Mouse (Mus musculus) liver, embryonic 12.5 days (tissue): ENCODE measurements around the gene Ppp1cc. TPM values are rescaled to one million over a fixed set of nuclear protein-coding genes. Genes with fewer than 3 reads are reported as not detected.
"Not testable (repeated sequence)": the region's sequence is repeated elsewhere in the genome, so short reads cannot be mapped to it uniquely, and the experiment has no call there.

Experiments used
- ATAC-seq: fragments of 200-750 bp; cut with Nextera tagmentation; 2 replicates; pipeline ENCODE4 v1.8.0; 2017; ENCODE audit warnings: moderate number of reproducible peaks, mild to moderate bottlenecking, moderate library complexity
- H3K27ac ChIP-seq: fragments of 300-500 bp; sonication (generic); 2 replicates; pipeline ENCODE4 v1.5.1; 2016; ENCODE audit warnings: mild to moderate bottlenecking
- H3K27me3 ChIP-seq: fragments of 300-500 bp; sonication (generic); replicated peaks from 2 replicates; pipeline ENCODE4 v1.6.1; 2016; ENCODE audit warnings: mild to moderate bottlenecking, moderate library complexity
- H3K36me3 ChIP-seq: fragments of 300-500 bp; sonication (generic); 2 replicates; pipeline ENCODE4 v1.6.1; 2016; ENCODE audit warnings: mild to moderate bottlenecking, moderate library complexity
- H3K4me1 ChIP-seq: fragments of 300-500 bp; sonication (generic); 2 replicates; pipeline ENCODE4 v1.6.1; 2016
- H3K4me2 ChIP-seq: fragments of 300-500 bp; sonication (generic); 2 replicates; pipeline ENCODE4 v1.6.1; 2016; ENCODE audit warnings: mild to moderate bottlenecking, moderate library complexity
- H3K4me3 ChIP-seq: fragments of 300-500 bp; sonication (generic); 2 replicates; pipeline ENCODE4 v1.5.1; 2016; ENCODE audit warnings: mild to moderate bottlenecking, moderate library complexity
- H3K9ac ChIP-seq: fragments of 300-500 bp; sonication (generic); 2 replicates; pipeline ENCODE4 v1.6.1; 2016; ENCODE audit warnings: mild to moderate bottlenecking, moderate library complexity
- H3K9me3 ChIP-seq: fragments of 300-500 bp; sonication (generic); replicated peaks from 2 replicates; pipeline ENCODE4 v1.6.1; 2016; ENCODE audit warnings: mild to moderate bottlenecking, moderate library complexity
- WGBS: fragments of 180-500 bp; shearing (Covaris S2); methylation state at CpG from one replicate; pipeline ENCODE4 v1.1.7; 2016; ENCODE audit not compliant: insufficient replicate concordance; 5-methylcytosine and 5-hydroxymethylcytosine counted together
- polyA plus RNA-seq: library from polyadenylated mRNA; unstranded; fragments of >200 nt; fragmentation: Nextera tagmentation; extraction: Ambion mirVana; gene quantifications from 2 replicates; pipeline ENCODE4 v1.2.1, GENCODE M21; 2016

Gene Ppp1cc
- polyA plus RNA-seq, 1 experiment from 2014 or later: 228 TPM

GRCm38 (mm10) chr5:122130341-122130998 lies 27.6 kb upstream of the Ppp1cc start:
- ATAC-seq: no peak
- WGBS: 65% methylated on average over 11 of the region's 11 CpGs
- Histone ChIP-seq H3K4me1 (peaks cover 54% of the 10 kb centered on the region), H3K4me2 (peak overlapping the region; percentile 80), H3K4me3 (peak overlapping the region; percentile 56; the same call in 1 of the 2 replicates), H3K9ac (no peak overlapping the region), H3K36me3 (no peaks in the 10 kb centered on the region), H3K9me3 (no peaks in the 10 kb centered on the region), H3K27ac (no peak overlapping the region), H3K27me3 (peaks cover 9% of the 10 kb centered on the region)

- Histone ChIP-seq H3K9me3 (no peaks in the 10 kb centered on the region), H3K27me3 (peaks cover 9% of the 10 kb centered on the region), H3K9ac (peak overlapping the region; percentile 60), H3K4me2 (peak overlapping the region; percentile 80), H3K36me3 (no peaks in the 10 kb centered on the region), H3K27ac (no peak overlapping the region; the same call in 1 of the 2 replicates), H3K4me1 (peaks cover 63% of the 10 kb centered on the region), H3K4me3 (peak overlapping the region; percentile 56)
- ATAC-seq: peak; percentile 69
- WGBS: 3% methylated on average over 34 of the region's 34 CpGs
These were observed 26.7 kb upstream of the Ppp1cc start for GRCm38 (mm10) chr5:122131076-122132051.

- Histone ChIP-seq H3K27me3 (peaks cover 3% of the 10 kb centered on the region; the same call in 1 of the 2 replicates), H3K9me3 (no peaks in the 10 kb centered on the region), H3K27ac (peak overlapping the region; percentile 28; the same call in 1 of the 2 replicates), H3K9ac (peak overlapping the region; percentile 60), H3K36me3 (no peaks in the 10 kb centered on the region), H3K4me2 (peak overlapping the region; percentile 80), H3K4me3 (peak overlapping the region; percentile 56), H3K4me1 (peaks cover 73% of the 10 kb centered on the region)
- WGBS: 13% methylated on average over 26 of the region's 26 CpGs
- no peak for ATAC-seq
These were observed 25.7 kb upstream of the Ppp1cc start for GRCm38 (mm10) chr5:122132167-122133049.

- Histone ChIP-seq H3K27me3 (no peaks in the 10 kb centered on the region), H3K27ac (peak overlapping the region; percentile 28; the same call in 1 of the 2 replicates), H3K9me3 (no peaks in the 10 kb centered on the region), H3K36me3 (no peaks in the 10 kb centered on the region), H3K4me2 (peak overlapping the region; percentile 80), H3K9ac (no peak overlapping the region), H3K4me1 (peaks cover 76% of the 10 kb centered on the region), H3K4me3 (no peak overlapping the region)
- ATAC-seq: peak; percentile 40; the same call in 1 of the 2 replicates
- WGBS: 28% methylated on average over 9 of the region's 9 CpGs
These were observed 25.1 kb upstream of the Ppp1cc start for GRCm38 (mm10) chr5:122133050-122133389.

- H3K27ac ChIP-seq: no peak overlapping the region
- WGBS: 74% methylated on average over 14 of the region's 14 CpGs
- H3K4me1 ChIP-seq: peaks cover 68% of the 10 kb centered on the region
These were observed 23.4 kb upstream of the Ppp1cc start for GRCm38 (mm10) chr5:122134395-122135289.

GRCm38 (mm10) chr5:122135290-122135882 lies 22.7 kb upstream of the Ppp1cc start:
- Histone ChIP-seq H3K4me3 (no peak overlapping the region), H3K9me3 (no peaks in the 10 kb centered on the region), H3K9ac (no peak overlapping the region), H3K4me1 (peaks cover 68% of the 10 kb centered on the region), H3K36me3 (no peaks in the 10 kb centered on the region), H3K27me3 (peaks cover 9% of the 10 kb centered on the region; the same call in 1 of the 2 replicates), H3K27ac (no peak overlapping the region), H3K4me2 (no peak overlapping the region)
- 56% methylated on average over 3 of the region's 3 CpGs for WGBS
- ATAC-seq: no peak

More at GRCm38 (mm10) chr5:122134395-122135289, 23.4 kb upstream of the Ppp1cc start:
- H3K36me3 ChIP-seq: no peaks in the 10 kb centered on the region
- H3K9me3 ChIP-seq: no peaks in the 10 kb centered on the region
- no peak overlapping the region for H3K9ac ChIP-seq
- H3K4me3 ChIP-seq: no peak overlapping the region
- peaks cover 9% of the 10 kb centered on the region; the same call in 1 of the 2 replicates for H3K27me3 ChIP-seq
- no peak overlapping the region for H3K4me2 ChIP-seq
- ATAC-seq: no peak

- no peaks in the 10 kb centered on the region for H3K36me3 ChIP-seq
- H3K4me1 ChIP-seq: peaks cover 57% of the 10 kb centered on the region
- H3K27me3 ChIP-seq: peaks cover 9% of the 10 kb centered on the region; the same call in 1 of the 2 replicates
- ATAC-seq: peak; percentile 46
- WGBS: 36% methylated on average over 14 of the region's 14 CpGs
- no peak overlapping the region for H3K9ac ChIP-seq
- H3K4me2 ChIP-seq: peak overlapping the region; percentile 22; the same call in 1 of the 2 replicates
- no peak overlapping the region for H3K27ac ChIP-seq
- no peak overlapping the region for H3K4me3 ChIP-seq
- no peaks in the 10 kb centered on the region for H3K9me3 ChIP-seq
These were observed 21.3 kb upstream of the Ppp1cc start for GRCm38 (mm10) chr5:122136508-122137408.

GRCm38 (mm10) chr5:122138856-122139255 lies 19.2 kb upstream of the Ppp1cc start:
- peaks cover 9% of the 10 kb centered on the region; the same call in 1 of the 2 replicates for H3K27me3 ChIP-seq
- H3K4me3 ChIP-seq: no peak overlapping the region
- H3K4me2 ChIP-seq: no peak overlapping the region
- no peaks in the 10 kb centered on the region for H3K36me3 ChIP-seq
- H3K9ac ChIP-seq: no peak overlapping the region
- ATAC-seq: no peak
- H3K9me3 ChIP-seq: no peaks in the 10 kb centered on the region
- WGBS: 65% methylated on average over 15 of the region's 15 CpGs
- no peak overlapping the region for H3K27ac ChIP-seq
- H3K4me1 ChIP-seq: peaks cover 50% of the 10 kb centered on the region

- 64% methylated on average over 2 of the region's 2 CpGs for WGBS
- peaks cover 47% of the 10 kb centered on the region for H3K4me1 ChIP-seq
- ATAC-seq, H3K9me3 ChIP-seq, H3K27ac ChIP-seq, H3K4me2 ChIP-seq, H3K9ac ChIP-seq, H3K27me3 ChIP-seq, H3K4me3 ChIP-seq, H3K36me3 ChIP-seq: not testable (repeated sequence)
These were observed 18.3 kb upstream of the Ppp1cc start for GRCm38 (mm10) chr5:122139771-122140170.
